ENCODE assay signal across 8 mouse cellular contexts in the genomic region with DNA sequence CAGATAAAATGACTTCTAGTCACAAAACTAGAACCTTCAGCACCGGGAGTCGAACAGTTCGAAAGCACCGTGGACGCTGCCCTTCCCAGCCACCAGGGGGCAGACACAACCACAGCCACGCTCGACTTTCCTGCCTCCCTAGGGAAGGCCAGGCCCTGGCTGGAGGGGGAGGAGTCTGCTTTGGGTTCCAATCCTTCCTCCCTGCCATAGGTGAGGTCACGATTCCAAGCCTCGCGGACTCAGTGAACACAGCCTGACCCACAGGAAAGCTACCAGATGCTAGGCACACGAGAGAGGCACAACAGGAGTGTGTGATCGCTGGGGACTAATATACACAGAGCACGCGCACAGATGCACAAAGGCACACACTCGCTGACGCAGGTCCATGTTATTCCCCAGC. TPM values are rescaled to one million over a fixed set of nuclear protein-coding genes. Genes with fewer than 3 reads are reported as not detected.
A peak's percentile ranks its signal among the peaks of the same experiment; 100 is the strongest.
DNase-seq lines count a peak whose midpoint lies in the region; ATAC-seq lines count a peak whose summit lies in the region.

No protein-coding gene starts in this region.

- intact Hi-C loops in gastrocnemius, postnatal 14 days (cut with DNase I; ENCODE audit: low total_unique reads), result loop anchor here (5.0 kb wide), 1 partner anchor 102 kb away; no protein-coding TSS in a partner anchor

- 24% methylated on average over 16 of the region's 16 CpGs for WGBS in midbrain, embryonic 11.5 days
- 21% methylated on average over 16 of the region's 16 CpGs for WGBS in midbrain, embryonic 16.5 days
- 25% methylated on average over 16 of the region's 16 CpGs for WGBS in intestine, embryonic 15.5 days
- WGBS in limb, embryonic 10.5 days, result 24% methylated on average over 16 of the region's 16 CpGs
- WGBS in midbrain, embryonic 14.5 days, result 20% methylated on average over 16 of the region's 16 CpGs

- H3K27me3 ChIP-seq in midbrain, embryonic 11.5 days (ENCODE audit: control insufficient read depth, insufficient read depth, low read length), result no peaks in the 10 kb centered on the region
- no peaks in the 10 kb centered on the region for H3K27me3 ChIP-seq in midbrain, embryonic 16.5 days (ENCODE audit: control insufficient read depth, insufficient read depth, low read depth, low read length)
- H3K27me3 ChIP-seq in intestine, embryonic 15.5 days (replicated peaks), result no peaks in the 10 kb centered on the region
- peaks cover 5% of the 10 kb centered on the region; the same call in 1 of the 2 replicates for H3K27me3 ChIP-seq in limb, embryonic 10.5 days (ENCODE audit: low read depth, poor library complexity, severe bottlenecking)
- H3K27me3 ChIP-seq in midbrain, embryonic 14.5 days (ENCODE audit: control insufficient read depth, insufficient read depth, low read length), result no peaks in the 10 kb centered on the region

- H3K36me3 ChIP-seq in midbrain, embryonic 11.5 days (ENCODE audit: control insufficient read depth, insufficient read depth, low read length), result no peaks in the 10 kb centered on the region
- no peaks in the 10 kb centered on the region for H3K36me3 ChIP-seq in midbrain, embryonic 16.5 days (ENCODE audit: control insufficient read depth, insufficient read depth, low read length)
- no peaks in the 10 kb centered on the region for H3K36me3 ChIP-seq in intestine, embryonic 15.5 days
- H3K36me3 ChIP-seq in limb, embryonic 10.5 days, result no peaks in the 10 kb centered on the region
- no peaks in the 10 kb centered on the region for H3K36me3 ChIP-seq in midbrain, embryonic 14.5 days (ENCODE audit: control insufficient read depth, insufficient read depth, low read length)

- no peak overlapping the region for H3K4me3 ChIP-seq in midbrain, embryonic 11.5 days (ENCODE audit: low read depth, low read length)
- H3K4me3 ChIP-seq in midbrain, embryonic 16.5 days (ENCODE audit: low read depth, low read length), result no peak overlapping the region
- H3K4me3 ChIP-seq in intestine, embryonic 15.5 days (replicated peaks), result no peak overlapping the region
- no peak overlapping the region for H3K4me3 ChIP-seq in limb, embryonic 10.5 days
- H3K4me3 ChIP-seq in midbrain, embryonic 14.5 days (replicated peaks; ENCODE audit: low read depth, low read length), result no peak overlapping the region

- ATAC-seq in midbrain, embryonic 11.5 days (ENCODE audit: low FRiP score), result no peak
- no peak for ATAC-seq in midbrain, embryonic 16.5 days
- peak; percentile 42 for ATAC-seq in intestine, embryonic 15.5 days
- no peak for ATAC-seq in midbrain, embryonic 14.5 days (ENCODE audit: low FRiP score, low TSS enrichment)

- no peak overlapping the region for H3K9ac ChIP-seq in midbrain, embryonic 11.5 days (ENCODE audit: low read length)
- H3K9ac ChIP-seq in midbrain, embryonic 16.5 days (ENCODE audit: low read depth, low read length), result no peak overlapping the region
- H3K9ac ChIP-seq in intestine, embryonic 15.5 days, result no peak overlapping the region
- no peak overlapping the region for H3K9ac ChIP-seq in midbrain, embryonic 14.5 days (replicated peaks; ENCODE audit: low read length)

- H3K4me2 ChIP-seq in midbrain, embryonic 11.5 days, result no peak overlapping the region
- no peak overlapping the region for H3K4me2 ChIP-seq in midbrain, embryonic 16.5 days (ENCODE audit: low read length)
- peak overlapping the region; percentile 43 for H3K4me2 ChIP-seq in intestine, embryonic 15.5 days (replicated peaks)
- no peak overlapping the region for H3K4me2 ChIP-seq in midbrain, embryonic 14.5 days (ENCODE audit: low read length)

- no peaks in the 10 kb centered on the region for H3K9me3 ChIP-seq in midbrain, embryonic 11.5 days (ENCODE audit: control insufficient read depth, low read length)
- H3K9me3 ChIP-seq in midbrain, embryonic 16.5 days (replicated peaks; ENCODE audit: control insufficient read depth, low read length, poor library complexity, severe bottlenecking), result peaks cover 2% of the 10 kb centered on the region
- no peaks in the 10 kb centered on the region for H3K9me3 ChIP-seq in intestine, embryonic 15.5 days
- H3K9me3 ChIP-seq in limb, embryonic 10.5 days (replicated peaks), result no peaks in the 10 kb centered on the region
- no peaks in the 10 kb centered on the region for H3K9me3 ChIP-seq in midbrain, embryonic 14.5 days (ENCODE audit: control insufficient read depth, low read length)

- peak; percentile 95 for DNase-seq in midbrain, embryonic 11.5 days (ENCODE audit: low spot score, missing footprints)
- peak; percentile 82 for DNase-seq in cerebellum, postnatal 36 days
- peak; percentile 84 for DNase-seq in gastrocnemius, postnatal 14 days
- peak; percentile 89 for DNase-seq in limb, embryonic 10.5 days (ENCODE audit: low spot score)
- DNase-seq in midbrain, embryonic 14.5 days, result peak; percentile 78
- DNase-seq in spleen, postnatal 4 days (ENCODE audit: low spot score in 2 of 2), result peak; percentile 71 to 88

- H3K4me1 ChIP-seq in midbrain, embryonic 11.5 days (ENCODE audit: control insufficient read depth, insufficient read depth, low read length), result peaks cover 14% of the 10 kb centered on the region
- peaks cover 9% of the 10 kb centered on the region; the same call in 1 of the 2 replicates for H3K4me1 ChIP-seq in midbrain, embryonic 16.5 days (ENCODE audit: control insufficient read depth, insufficient read depth, low read length)
- H3K4me1 ChIP-seq in intestine, embryonic 15.5 days (replicated peaks), result peaks cover 25% of the 10 kb centered on the region
- H3K4me1 ChIP-seq in limb, embryonic 10.5 days, result peaks cover 33% of the 10 kb centered on the region
- peaks cover 15% of the 10 kb centered on the region for H3K4me1 ChIP-seq in midbrain, embryonic 14.5 days (ENCODE audit: control insufficient read depth, insufficient read depth, low read length)

- H3K27ac ChIP-seq in midbrain, embryonic 11.5 days (ENCODE audit: low read depth, low read length), result no peak overlapping the region
- no peak overlapping the region for H3K27ac ChIP-seq in midbrain, embryonic 16.5 days (ENCODE audit: low read length)
- no peak overlapping the region for H3K27ac ChIP-seq in intestine, embryonic 15.5 days
- H3K27ac ChIP-seq in limb, embryonic 10.5 days, result peak overlapping the region; percentile 54
- no peak overlapping the region for H3K27ac ChIP-seq in midbrain, embryonic 14.5 days (replicated peaks; ENCODE audit: low read depth, low read length)

RNA-seq across cellular contexts. Expression of gene Plbd2, which starts 1.9 kb away (rescaled TPM):
- polyA plus RNA-seq in midbrain, embryonic 11.5 days (2014; fragmentation: Nextera tagmentation; extraction: Ambion mirVana), result 20.2 and 21.9 TPM in 2 replicates
- 28.7 and 30.6 TPM in 2 replicates for polyA plus RNA-seq in midbrain, embryonic 16.5 days (2015; fragmentation: Nextera tagmentation; extraction: Ambion mirVana)
- total RNA-seq in gastrocnemius, postnatal 14 days (2021), result 10 to 100 TPM; 31.7 to 34.3 TPM
- 49.8 and 50.2 TPM in 2 replicates for polyA plus RNA-seq in intestine, embryonic 15.5 days (2015; fragmentation: Nextera tagmentation; extraction: Ambion mirVana)
- polyA plus RNA-seq in limb, embryonic 10.5 days (2016; fragmentation: Nextera tagmentation; extraction: Ambion mirVana), result 41.3 and 43.1 TPM in 2 replicates
- 24.7 and 26.1 TPM in 2 replicates for polyA plus RNA-seq in midbrain, embryonic 14.5 days (2014; fragmentation: Nextera tagmentation; extraction: Ambion mirVana)

RNA-seq across cellular contexts. Expression of gene Slc8b1, which starts 5.6 kb away (rescaled TPM):
- 1.3 and 1.8 TPM in 2 replicates for polyA plus RNA-seq in midbrain, embryonic 11.5 days (2014; fragmentation: Nextera tagmentation; extraction: Ambion mirVana)
- 2.0 and 2.3 TPM in 2 replicates for polyA plus RNA-seq in midbrain, embryonic 16.5 days (2015; fragmentation: Nextera tagmentation; extraction: Ambion mirVana)
- 10 to 100 TPM; 12.5 to 13.0 TPM for total RNA-seq in gastrocnemius, postnatal 14 days (2021)
- polyA plus RNA-seq in intestine, embryonic 15.5 days (2015; fragmentation: Nextera tagmentation; extraction: Ambion mirVana), result 6.2 and 6.6 TPM in 2 replicates
- polyA plus RNA-seq in limb, embryonic 10.5 days (2016; fragmentation: Nextera tagmentation; extraction: Ambion mirVana), result 3.7 and 4.4 TPM in 2 replicates
- polyA plus RNA-seq in midbrain, embryonic 14.5 days (2014; fragmentation: Nextera tagmentation; extraction: Ambion mirVana), result 0.85 and 1.5 TPM in 2 replicates

RNA-seq across cellular contexts. Expression of gene Sds, which starts 29.0 kb away (rescaled TPM):
- not detected in 2 replicates for polyA plus RNA-seq in midbrain, embryonic 11.5 days (2014; fragmentation: Nextera tagmentation; extraction: Ambion mirVana)
- 0.36 TPM in 1 of 2 replicates, not detected in the other for polyA plus RNA-seq in midbrain, embryonic 16.5 days (2015; fragmentation: Nextera tagmentation; extraction: Ambion mirVana)
- not detected for total RNA-seq in gastrocnemius, postnatal 14 days (2021)
- polyA plus RNA-seq in intestine, embryonic 15.5 days (2015; fragmentation: Nextera tagmentation; extraction: Ambion mirVana), result not detected in 2 replicates
- polyA plus RNA-seq in limb, embryonic 10.5 days (2016; fragmentation: Nextera tagmentation; extraction: Ambion mirVana), result not detected in 2 replicates
- polyA plus RNA-seq in midbrain, embryonic 14.5 days (2014; fragmentation: Nextera tagmentation; extraction: Ambion mirVana), result 0.55 TPM in 1 of 2 replicates, not detected in the other

RNA-seq across cellular contexts. Expression of gene Sdsl, which starts 32.8 kb away (rescaled TPM):
- polyA plus RNA-seq in midbrain, embryonic 11.5 days (2014; fragmentation: Nextera tagmentation; extraction: Ambion mirVana), result 4.2 TPM in 2 replicates
- polyA plus RNA-seq in midbrain, embryonic 16.5 days (2015; fragmentation: Nextera tagmentation; extraction: Ambion mirVana), result 5.1 and 5.6 TPM in 2 replicates
- total RNA-seq in gastrocnemius, postnatal 14 days (2021), result under 1 TPM; 0.40 to 0.55 TPM
- 14.0 and 18.0 TPM in 2 replicates for polyA plus RNA-seq in intestine, embryonic 15.5 days (2015; fragmentation: Nextera tagmentation; extraction: Ambion mirVana)
- polyA plus RNA-seq in limb, embryonic 10.5 days (2016; fragmentation: Nextera tagmentation; extraction: Ambion mirVana), result 5.2 and 5.6 TPM in 2 replicates
- polyA plus RNA-seq in midbrain, embryonic 14.5 days (2014; fragmentation: Nextera tagmentation; extraction: Ambion mirVana), result 6.0 TPM in 2 replicates
